Mouse (Mus musculus) urinary bladder, postnatal 4 days (tissue): ENCODE measurements at regions not wholly inside any gene's neighbourhood (a gene's known extent, or its start where the extent isn't known, plus 50 kb on each side); places are given as distances from the start of the nearest gene placed in this dataset.

Experiments used
- DNase-seq, 2 experiments: peaks; one replicate each; pipeline ENCODE4 v3.0.0; 2021 to 2022; ENCODE audit warnings: low spot score in 2 of 2

DNA sequence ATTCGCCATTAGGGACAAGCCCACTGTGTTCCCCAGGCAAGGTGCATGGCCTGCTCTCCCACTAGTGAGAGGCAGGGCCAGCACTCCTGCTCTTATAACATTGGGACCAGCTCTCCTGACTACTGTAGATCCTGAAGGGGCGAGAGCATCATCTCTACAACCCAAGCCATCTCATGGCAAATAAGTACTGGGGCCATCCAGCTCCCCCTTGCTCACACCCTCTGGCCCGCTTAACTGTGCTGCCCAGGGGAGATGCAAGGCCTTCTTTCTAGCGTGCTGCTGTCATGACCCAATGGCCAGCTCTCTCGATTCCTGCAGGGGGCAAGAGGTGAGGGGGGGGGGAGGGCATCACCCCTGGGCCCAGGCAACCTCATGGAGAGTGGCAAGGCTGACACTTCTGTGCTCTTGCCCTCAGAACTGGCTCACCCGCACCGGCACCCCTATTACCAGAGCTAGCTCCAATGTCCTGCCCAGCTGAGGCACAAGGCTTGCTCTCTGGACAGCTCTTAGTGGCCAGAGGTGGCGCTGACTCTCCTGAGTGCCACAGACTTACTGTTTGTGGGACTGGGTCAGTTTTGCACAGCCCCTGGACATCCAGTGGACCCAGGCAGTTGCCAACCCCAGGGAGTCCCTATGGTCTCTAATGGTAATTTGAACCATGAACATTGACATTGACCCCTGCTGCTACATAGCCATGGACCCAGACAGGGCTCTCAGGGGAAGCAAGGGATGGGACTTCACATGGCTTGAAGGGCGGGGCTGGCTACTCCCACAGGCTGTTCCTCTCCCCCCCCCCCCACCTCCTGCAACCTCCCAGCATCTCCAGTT lies 448.2 kb downstream of the Tdrd3 start:
- no peak for DNase-seq

GRCm38 (mm10) chr14:87865216-87866202 lies 449.1 kb downstream of the Tdrd3 start:
- DNase-seq, result no peak

DNA sequence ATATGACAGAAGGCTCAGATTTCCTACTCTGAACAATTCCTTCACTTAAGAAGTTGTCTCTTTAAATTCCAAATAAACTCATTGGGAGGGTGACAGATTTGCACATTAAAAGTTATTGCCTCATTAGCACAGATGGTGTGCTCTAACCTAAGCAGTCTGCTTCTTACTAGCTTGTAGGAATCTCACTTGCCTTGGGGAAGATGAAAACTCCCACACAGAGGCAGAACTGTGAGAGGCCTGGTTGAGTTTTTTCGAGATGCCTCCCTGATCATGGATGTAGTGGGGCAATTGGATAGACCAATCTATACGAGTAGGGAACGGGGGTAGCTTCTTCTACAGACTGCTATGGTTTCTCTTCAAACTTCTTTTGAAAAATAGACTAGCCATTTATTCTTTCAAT lies 485.3 kb downstream of the Tdrd3 start:
- DNase-seq, result no peak

GRCm38 (mm10) chr14:87902416-87902815 lies 486.0 kb downstream of the Tdrd3 start:
- no peak for DNase-seq
